Mouse (Mus musculus): Measurements from ENCODE around the gene Ajuba.

DNA sequence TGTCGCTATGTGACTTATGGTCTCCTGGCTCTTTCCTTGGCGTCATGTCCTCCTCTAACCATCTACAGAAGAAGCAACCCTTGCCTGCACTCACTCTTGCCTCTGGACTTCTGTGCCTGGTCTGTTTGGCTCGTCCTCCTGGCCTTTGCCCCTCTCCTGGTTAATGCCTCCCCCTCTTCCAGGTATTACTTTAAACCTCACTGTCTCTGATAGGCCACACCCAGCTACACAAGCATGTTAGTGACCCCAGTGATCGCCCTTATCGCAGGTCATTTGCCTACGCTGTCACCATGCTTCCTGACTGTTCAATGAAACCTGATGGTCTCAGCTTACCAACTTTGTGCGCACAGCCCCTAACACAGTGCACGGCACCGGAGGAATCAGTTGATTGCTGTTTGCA, 5.2 kb upstream of the Ajuba start:
- no peak for TF ChIP-seq CTCF (IDR thresholded peaks at IDR 0.05; ENCODE audit: low read depth, low read length)
- TF ChIP-seq GATA1 (IDR thresholded peaks at IDR 0.05; ENCODE audit: borderline replicate concordance, low read length): no peak
